Mouse (Mus musculus) testis, adult 2 months (tissue): ENCODE measurements at regions not wholly inside any gene's neighbourhood (a gene's known extent, or its start where the extent isn't known, plus 50 kb on each side); places are given as distances from the start of the nearest gene placed in this dataset.

Experiments
- H3K27ac ChIP-seq: fragments of 200-500 bp; 2 replicates; pipeline ENCODE4 v1.5.1; 2012; ENCODE audit warnings: low read depth, low read length; ENCODE audit not compliant: control insufficient read depth, insufficient read depth
- H3K27me3 ChIP-seq: fragments of 200-500 bp; 2 replicates; pipeline ENCODE4 v1.6.1; 2012; ENCODE audit warnings: mild to moderate bottlenecking, low read length, moderate library complexity; ENCODE audit not compliant: control insufficient read depth, insufficient read depth
- H3K36me3 ChIP-seq: fragments of 200-500 bp; 2 replicates; pipeline ENCODE4 v1.6.1; 2012; ENCODE audit warnings: mild to moderate bottlenecking, low read length; ENCODE audit not compliant: control insufficient read depth, insufficient read depth
- H3K4me1 ChIP-seq: fragments of 200-500 bp; 2 replicates; pipeline ENCODE4 v1.6.1; 2012; ENCODE audit warnings: low read length; ENCODE audit not compliant: control insufficient read depth, insufficient read depth
- H3K4me3 ChIP-seq: fragments of 200-500 bp; 2 replicates; pipeline ENCODE4 v1.5.1; 2012; ENCODE audit warnings: low read depth, mild to moderate bottlenecking, low read length, moderate library complexity, mixed read lengths; ENCODE audit not compliant: control insufficient read depth
- CTCF ChIP-seq: fragments of 200-500 bp; IDR thresholded peaks from 2 replicates; pipeline ENCODE4 v1.5.1; 2012; ENCODE audit warnings: low read depth, mild to moderate bottlenecking, inconsistent platforms, low read length, moderate library complexity; ENCODE audit not compliant: control insufficient read depth, insufficient read depth, insufficient replicate concordance
- POLR2A ChIP-seq: fragments of 200-500 bp; IDR thresholded peaks from 2 replicates; pipeline ENCODE4 v1.6.1; 2012; ENCODE audit warnings: low read depth, mild to moderate bottlenecking, inconsistent platforms, low read length, moderate library complexity; ENCODE audit not compliant: control insufficient read depth

DNA sequence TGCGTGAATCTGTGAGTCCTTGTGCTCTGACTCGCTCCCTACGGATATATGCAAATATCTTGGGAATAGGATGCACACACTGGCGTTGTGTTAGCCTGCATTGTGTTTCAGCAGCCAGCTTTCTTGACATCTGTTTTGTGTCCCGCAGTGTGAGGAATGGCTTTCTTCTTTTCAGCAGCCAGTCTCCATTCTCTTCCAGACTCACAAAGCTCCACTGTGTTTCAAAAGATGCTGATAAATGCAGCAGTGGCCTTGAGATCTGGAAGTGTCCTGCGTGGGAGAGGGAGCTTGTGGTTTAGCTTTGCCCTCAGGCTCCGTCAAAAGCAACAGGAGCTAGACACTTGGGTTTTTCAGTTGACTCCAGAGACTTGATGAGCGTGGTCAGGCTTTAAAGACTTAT, 188.9 kb upstream of the Fat4 start:
- no peak for TF ChIP-seq CTCF
- no peak for TF ChIP-seq POLR2A
- no peaks in the 10 kb centered on the region for H3K36me3 ChIP-seq
- no peak overlapping the region for H3K27ac ChIP-seq
- no peak overlapping the region for H3K4me3 ChIP-seq
- no peaks in the 10 kb centered on the region for H3K27me3 ChIP-seq
- H3K4me1 ChIP-seq, result no peaks in the 10 kb centered on the region

DNA sequence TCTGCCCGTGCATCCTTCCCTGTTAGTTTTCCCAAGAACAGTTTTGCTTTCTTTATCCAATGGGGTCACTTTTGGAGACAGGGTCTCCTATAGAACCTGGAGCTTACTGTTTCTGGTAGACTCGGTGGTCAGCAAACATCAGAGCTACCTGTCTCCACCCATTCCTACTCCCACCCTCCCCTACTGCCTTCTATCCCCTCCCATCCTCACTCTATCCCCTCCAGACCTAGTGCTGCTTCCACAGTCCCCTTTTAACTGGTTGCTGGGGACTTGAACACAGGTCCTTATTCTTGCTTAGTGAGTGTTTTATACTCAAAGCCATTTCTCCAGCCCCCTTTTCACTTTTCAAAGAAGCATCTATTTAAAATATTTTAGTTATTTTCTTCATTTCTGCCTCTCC, 189.4 kb upstream of the Fat4 start:
- TF ChIP-seq POLR2A, result no peak
- TF ChIP-seq CTCF, result no peak
- Histone ChIP-seq H3K27ac (no peak overlapping the region), H3K4me1 (no peaks in the 10 kb centered on the region), H3K27me3 (no peaks in the 10 kb centered on the region), H3K36me3 (no peaks in the 10 kb centered on the region), H3K4me3 (no peak overlapping the region)

DNA sequence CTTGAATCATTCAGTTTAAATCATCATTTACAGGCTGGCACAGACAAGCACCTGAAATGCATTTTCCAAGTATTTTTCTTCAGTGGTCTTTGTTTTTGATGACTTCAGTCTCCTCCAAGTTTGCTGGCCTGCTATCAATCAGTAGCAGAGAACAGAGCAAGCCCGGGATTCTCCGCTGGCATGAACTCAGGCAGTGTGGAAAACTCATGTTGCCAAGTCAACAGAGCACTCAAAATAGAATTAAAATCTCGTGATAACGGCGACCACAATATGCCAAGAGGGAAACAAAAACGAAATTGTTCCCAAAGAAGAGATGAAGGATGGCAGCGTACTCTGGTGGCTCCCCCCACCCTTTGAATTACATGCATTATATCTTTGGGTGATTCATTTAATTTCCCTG, 190.9 kb upstream of the Fat4 start:
- no peaks in the 10 kb centered on the region for H3K4me1 ChIP-seq
- H3K27me3 ChIP-seq, result no peaks in the 10 kb centered on the region
- H3K36me3 ChIP-seq, result no peaks in the 10 kb centered on the region
- H3K27ac ChIP-seq, result no peak overlapping the region
- TF ChIP-seq CTCF (no peak), POLR2A (no peak)
- no peak overlapping the region for H3K4me3 ChIP-seq

DNA sequence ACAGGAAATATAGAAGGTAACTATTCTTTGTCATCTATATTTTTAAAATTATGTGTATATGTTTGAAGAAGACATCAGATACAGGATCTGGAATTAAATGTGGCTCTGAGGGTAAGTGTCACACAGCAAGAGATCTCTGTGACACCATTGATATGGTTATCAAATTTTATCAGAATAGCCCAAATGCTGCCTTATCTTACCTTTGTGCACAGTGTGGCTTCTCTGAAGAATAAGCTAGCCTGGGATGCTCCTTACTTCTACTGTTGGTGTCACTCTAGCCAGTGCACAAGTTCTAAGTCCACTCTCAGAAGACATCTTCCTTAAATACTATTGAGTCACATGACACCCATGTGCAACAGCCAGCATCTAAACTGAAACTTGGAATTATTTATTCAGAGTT, 194.0 kb upstream of the Fat4 start:
- H3K4me3 ChIP-seq, result no peak overlapping the region
- no peaks in the 10 kb centered on the region for H3K36me3 ChIP-seq
- no peak overlapping the region for H3K27ac ChIP-seq
- H3K4me1 ChIP-seq, result no peaks in the 10 kb centered on the region
- H3K27me3 ChIP-seq, result no peaks in the 10 kb centered on the region
- TF ChIP-seq POLR2A, result no peak
- TF ChIP-seq CTCF, result no peak

DNA sequence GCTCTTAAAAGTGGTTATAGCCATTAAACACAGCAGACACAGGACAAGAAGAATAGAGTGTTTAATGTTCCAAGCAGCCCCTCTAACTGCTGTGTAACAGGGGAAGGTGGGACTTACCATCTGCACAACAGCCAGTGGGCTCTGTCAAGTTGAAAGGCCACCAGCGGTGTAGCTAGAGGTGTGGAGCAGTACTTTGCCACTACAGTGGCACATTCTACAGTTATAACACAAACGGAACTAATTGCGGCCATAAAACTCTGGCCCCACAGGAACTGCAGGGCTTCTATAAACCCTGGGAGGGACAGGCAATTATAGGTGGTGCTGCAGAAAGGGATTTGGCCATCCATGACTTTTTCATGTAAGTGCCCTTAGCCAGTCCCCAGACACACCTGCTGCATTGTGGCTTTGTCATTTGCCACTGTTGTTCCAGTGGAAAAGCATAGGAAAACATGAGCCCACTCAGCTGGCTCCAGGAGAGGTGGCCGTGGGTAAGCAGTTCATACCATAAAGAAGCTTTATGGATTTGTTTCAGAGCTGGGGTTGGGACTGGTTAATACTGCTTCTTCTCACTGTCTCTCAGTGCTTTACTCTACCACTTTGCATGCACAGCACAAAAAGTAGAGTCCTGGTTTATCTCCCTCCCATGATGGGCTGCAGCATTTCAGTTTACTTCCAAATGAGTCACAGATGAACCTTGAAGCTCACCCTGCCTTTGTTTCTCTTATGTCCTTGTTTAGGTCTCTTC, 199.8 kb upstream of the Ankrd50 start:
- Histone ChIP-seq H3K36me3 (no peaks in the 10 kb centered on the region), H3K27ac (no peak overlapping the region), H3K4me3 (no peak overlapping the region), H3K27me3 (no peaks in the 10 kb centered on the region), H3K4me1 (no peaks in the 10 kb centered on the region)
- no peak for TF ChIP-seq POLR2A
- no peak for TF ChIP-seq CTCF

DNA sequence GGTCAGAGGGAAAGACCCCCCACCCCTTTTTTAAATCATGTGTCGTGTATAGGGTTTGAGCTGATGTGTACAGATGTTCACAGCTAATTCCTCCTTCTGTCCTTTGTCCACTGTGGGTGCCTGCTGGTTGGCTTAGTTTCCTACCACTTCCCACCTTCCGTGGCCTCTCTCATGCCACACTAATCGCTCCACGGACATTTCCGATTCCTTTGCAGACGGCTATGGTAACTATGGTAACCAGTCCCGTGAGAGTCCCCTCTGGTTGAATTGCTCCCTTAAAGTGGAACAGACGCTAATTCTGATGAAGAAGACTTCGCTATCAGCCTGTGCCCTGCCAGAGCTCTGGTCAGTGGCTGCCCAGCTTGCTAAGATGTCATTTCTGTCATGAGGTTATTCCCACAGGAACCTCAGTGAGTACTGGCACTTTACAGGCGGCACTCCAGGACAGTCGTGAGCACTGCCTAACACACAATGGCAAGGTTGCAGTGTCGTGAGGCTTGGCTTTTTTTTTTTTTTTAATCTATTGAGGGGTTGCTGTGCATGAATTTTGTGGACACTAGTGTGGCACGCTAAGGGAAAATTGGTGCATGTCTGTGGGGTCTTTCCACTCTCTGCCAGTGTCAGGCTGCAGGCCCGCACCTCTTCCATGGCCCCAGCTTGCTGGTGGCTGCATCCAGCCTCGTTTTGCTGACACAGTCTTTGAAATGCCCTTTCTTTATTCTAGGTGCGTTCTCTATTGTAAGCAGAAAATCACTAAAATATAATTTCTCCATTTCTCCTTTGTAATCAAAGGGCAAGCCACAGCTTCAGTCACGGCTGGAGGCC, 179.2 kb upstream of the Ankrd50 start:
- Histone ChIP-seq H3K4me3 (peak overlapping the region; percentile 71), H3K36me3 (no peaks in the 10 kb centered on the region), H3K27me3 (no peaks in the 10 kb centered on the region), H3K4me1 (peaks cover 9% of the 10 kb centered on the region), H3K27ac (no peak overlapping the region)
- no peak for TF ChIP-seq CTCF
- no peak for TF ChIP-seq POLR2A

DNA sequence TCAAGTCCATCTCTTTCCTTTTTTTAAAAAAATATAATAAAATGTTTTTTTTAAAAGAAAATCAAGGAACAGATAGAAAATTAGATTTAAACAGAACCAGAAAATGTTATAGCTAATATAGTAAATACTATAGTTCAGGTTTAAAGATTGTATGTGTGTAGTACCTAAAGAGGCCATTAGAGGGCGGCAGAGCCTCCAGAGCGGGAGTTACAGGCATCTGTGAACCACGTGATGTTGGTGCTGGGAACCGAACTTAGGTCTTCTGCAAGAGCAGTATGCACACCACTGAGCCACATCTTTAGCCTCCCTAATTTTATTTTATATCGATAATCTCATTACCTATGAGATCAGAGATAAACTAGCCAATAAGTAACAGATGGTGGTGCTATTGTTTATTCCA, 178.4 kb upstream of the Ankrd50 start:
- no peaks in the 10 kb centered on the region for H3K27me3 ChIP-seq
- TF ChIP-seq POLR2A (no peak), CTCF (peak; percentile 83; the same call in 1 of the 2 replicates)
- no peaks in the 10 kb centered on the region for H3K36me3 ChIP-seq
- H3K4me1 ChIP-seq, result peaks cover 9% of the 10 kb centered on the region
- H3K27ac ChIP-seq, result no peak overlapping the region
- peak overlapping the region; percentile 42 for H3K4me3 ChIP-seq
